Mouse (Mus musculus) forelimb bud, embryonic 11.5 days (tissue): ENCODE measurements around the gene Klhdc4.
A peak's percentile ranks its signal among the peaks of the same experiment; 100 is the strongest.

Experiments
- DNase-seq: peaks from one replicate; pipeline ENCODE4 v3.0.0-alpha.2; 2012; ENCODE audit warnings: low read depth, low spot score

Gene Klhdc4

GRCm38 (mm10) chr8:121809524-121810155 lies 19.7 kb downstream of the Klhdc4 start:
- no peak for DNase-seq

- no peak for DNase-seq
These were observed 21.3 kb downstream of the Klhdc4 start for GRCm38 (mm10) chr8:121808032-121808431.

- DNase-seq = no peak
These were observed 23.2 kb downstream of the Klhdc4 start for GRCm38 (mm10) chr8:121806126-121806525.

GRCm38 (mm10) chr8:121804829-121805228 lies 24.5 kb downstream of the Klhdc4 start:
- no peak for DNase-seq

- no peak for DNase-seq
These were observed 31.0 kb downstream of the Klhdc4 start for GRCm38 (mm10) chr8:121798401-121798800.

DNA sequence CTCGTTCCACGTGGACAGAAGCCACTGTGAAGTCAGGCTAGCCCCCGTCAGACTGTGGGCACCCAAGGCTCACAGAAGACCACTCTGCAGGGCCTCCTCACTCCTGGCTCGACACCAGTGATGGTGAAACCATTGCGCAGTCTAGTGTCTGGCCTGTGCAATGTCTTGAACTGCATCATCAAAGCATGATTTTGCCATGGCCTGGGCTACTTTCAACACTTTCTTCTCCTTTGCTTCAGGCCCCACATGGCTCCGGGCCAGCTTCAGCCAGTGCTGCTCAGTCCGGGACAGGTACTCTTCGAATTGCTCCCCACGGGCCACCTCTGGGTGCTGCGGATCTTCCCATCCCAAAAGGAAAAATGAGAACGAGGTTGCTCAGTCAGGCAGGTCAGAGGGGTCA lies 33.0 kb downstream of the Klhdc4 start:
- DNase-seq = no peak

- DNase-seq = no peak
These were observed 33.9 kb downstream of the Klhdc4 start for GRCm38 (mm10) chr8:121795461-121795860.

GRCm38 (mm10) chr8:121794151-121794550 lies 35.2 kb downstream of the Klhdc4 start:
- no peak for DNase-seq

DNA sequence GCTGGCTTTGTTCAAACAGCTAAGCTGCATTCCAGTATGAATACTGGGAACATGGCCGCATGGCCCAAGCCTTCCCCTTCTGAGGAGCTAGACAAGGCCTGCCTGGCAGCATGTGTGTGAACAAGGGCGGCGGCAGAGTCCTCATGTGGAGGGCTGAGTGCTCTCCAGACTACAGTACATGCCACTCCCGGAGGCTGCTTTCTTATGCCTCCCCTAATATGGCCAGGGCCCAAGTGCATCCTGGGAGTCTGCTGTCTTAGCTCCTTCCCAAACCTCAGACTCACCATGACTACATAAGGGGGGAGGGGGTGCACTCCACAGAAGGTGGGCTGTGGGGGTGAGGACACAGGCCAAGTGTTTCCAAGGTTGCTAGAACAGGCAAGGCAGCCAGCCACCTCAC lies 36.7 kb downstream of the Klhdc4 start:
- DNase-seq = no peak

GRCm38 (mm10) chr8:121792159-121792558 lies 37.2 kb downstream of the Klhdc4 start:
- no peak for DNase-seq

GRCm38 (mm10) chr8:121788786-121789185 lies 40.6 kb downstream of the Klhdc4 start:
- DNase-seq = no peak

DNA sequence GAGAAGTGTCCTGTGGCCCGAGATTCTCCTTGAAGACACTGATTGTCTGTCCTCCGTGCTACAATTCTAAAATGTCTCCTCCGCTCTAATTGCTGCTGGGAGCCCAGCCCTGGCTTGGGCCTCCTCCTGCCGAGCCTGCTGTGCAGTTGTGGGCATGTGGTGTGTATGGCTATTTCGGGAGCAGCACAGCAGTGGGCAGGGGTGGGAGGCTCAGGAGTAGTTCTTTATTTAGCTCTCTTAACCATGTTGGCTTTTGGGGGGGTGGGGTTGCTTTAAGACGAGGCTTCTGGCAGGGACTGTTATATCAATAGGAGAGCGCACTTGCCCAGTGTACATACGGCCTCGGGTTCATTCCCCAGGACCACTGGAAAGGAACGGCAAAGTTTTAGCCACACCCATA lies 42.8 kb downstream of the Klhdc4 start:
- DNase-seq = no peak

DNA sequence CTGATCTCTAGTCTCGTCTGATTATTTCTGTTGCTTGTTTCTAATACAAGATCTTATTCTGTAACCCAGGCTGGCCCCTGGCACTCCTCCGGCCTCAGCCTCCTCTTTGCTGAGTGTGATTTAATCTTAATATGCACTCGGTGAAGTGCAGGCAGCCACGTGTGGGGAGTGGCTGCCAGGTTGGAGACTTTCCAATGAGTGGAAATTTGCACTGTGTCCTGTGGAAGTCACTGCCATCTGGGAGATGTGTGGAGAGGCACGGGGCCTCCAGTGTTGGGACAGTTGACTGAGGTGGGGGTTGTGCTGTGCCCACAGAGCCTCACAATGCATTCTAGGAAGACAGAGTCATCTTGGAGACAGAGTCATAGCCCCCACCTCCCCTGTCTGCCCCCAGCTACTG lies 46.9 kb downstream of the Klhdc4 start:
- DNase-seq = no peak

- no peak for DNase-seq
These were observed 55.5 kb downstream of the Klhdc4 start for GRCm38 (mm10) chr8:121773876-121774275.

DNA sequence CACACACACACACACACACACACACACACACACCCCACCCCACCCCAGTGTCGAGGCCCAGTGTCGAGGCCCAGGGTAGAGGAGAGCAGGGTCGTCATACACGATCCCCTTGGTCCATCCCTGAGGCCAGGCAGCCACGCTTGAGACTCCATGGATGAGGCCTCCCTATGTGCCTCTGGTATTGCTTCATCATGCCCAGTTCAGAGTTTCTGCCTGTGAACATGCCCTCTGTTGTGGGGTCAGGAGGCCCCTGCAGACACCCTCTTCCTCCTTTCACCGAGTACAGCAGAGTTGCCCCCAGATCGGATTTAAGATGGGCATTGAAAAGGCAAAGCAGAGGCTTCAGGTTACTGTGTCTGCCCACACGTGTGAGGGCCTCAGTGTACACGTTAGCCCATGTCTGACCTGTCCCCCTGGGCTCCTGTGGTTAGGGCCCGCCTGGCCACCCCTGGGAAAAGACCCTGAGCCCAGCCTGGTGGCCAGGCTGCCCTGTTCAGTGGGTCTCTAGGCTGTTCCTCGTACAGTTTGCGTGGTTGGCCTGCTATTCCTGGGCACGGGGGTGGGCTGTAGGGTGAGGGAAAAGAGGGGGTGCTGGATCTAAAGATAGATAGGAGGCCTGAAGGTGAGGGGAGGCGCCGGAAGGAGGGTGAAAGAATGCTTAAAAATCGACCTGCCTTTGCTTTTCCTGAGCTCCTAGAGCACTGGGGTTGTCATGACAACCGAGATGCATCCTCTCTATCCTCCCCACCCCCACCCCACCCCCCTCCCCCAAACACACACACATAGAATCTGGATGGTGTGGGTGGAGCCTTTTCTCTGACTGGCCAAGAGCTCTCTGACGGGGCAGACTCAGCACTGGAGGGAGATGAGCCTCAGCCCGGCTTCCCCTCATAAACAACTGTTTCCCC lies 58.3 kb downstream of the Klhdc4 start:
- no peak for DNase-seq

GRCm38 (mm10) chr8:121769621-121770020 lies 59.7 kb downstream of the Klhdc4 start:
- DNase-seq = no peak

DNA sequence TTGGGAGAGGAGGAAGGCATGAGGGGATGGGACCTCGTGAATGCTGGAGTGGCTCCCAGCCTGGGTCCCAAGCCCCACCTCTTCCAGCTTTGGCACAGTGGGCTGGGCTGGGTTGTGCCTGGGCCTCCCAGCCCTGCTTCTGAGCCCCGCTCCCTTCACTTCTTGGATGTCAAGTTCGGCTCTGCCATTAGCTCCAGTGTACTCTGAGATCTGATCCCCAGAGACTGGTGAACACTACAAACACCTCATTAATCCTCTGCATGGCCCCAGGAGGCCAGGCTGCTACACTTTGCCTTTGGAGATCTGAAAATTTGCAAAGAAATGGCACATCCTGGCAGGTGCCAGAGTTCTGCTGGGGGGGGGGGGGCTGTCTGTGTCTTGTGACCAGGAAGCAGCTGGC lies 60.3 kb downstream of the Klhdc4 start:
- DNase-seq = peak; percentile 7

DNA sequence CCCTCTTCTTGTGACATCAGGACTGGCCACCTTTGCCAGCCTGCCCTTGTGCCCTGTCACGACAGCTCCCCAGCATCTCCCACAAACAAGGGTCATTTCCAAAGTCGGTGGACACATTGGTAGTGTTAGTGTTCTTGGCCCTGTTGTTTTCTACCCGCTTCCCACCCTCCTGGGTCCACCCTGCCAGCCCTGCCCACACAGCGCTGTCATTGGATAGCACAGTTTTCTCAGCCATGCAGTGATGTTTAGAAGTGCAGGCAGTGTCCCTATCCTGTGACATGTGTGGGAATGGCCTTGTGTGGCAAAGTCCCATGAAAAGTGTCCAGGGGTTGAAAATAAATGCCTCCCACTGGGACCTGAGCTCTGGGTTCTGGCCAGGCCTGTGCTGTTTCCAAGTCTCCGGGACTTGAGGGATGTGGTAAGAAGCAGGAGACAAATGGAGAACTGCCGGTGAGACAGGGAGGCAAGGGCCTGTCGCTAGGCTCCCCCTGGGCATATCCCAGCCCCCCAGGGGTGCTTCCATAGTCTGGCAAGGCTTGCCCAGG lies 63.7 kb downstream of the Klhdc4 start:
- DNase-seq = no peak

- no peak for DNase-seq
These were observed 65.7 kb downstream of the Klhdc4 start for GRCm38 (mm10) chr8:121763700-121764013.

DNA sequence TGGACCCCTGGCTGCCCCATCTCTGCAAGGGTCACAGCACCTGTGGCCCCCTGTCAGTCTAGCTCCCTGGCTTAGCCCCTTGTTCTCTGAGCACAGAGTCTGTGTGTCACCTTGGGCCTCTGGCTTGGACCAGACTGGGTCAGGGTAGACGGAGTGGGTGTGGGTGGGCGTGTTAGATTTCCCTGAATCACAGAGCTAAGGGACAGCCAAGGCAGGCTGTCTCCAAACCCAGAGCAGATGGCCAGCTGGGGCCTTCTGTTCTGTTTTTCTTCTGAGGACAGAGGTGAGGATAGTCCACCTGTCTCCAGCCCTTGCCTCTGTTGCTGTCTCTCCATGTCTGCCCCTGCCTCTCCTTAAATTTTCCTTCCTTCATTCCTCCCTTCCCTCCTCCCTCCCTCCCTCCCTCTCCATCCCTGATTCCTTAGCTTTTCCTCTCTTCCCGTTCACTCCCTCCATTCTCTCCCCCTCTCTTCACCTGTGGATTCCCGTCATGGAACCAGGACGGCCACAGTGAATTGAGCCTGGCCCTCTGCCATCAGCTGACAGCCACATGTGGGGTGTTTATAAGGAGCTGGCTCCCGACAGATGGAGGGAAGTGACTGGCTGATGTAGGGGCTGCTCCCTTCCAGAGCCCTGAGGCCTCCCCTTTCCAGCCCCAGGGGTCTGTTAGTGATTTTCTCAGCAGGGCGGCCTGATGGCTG lies 66.2 kb downstream of the Klhdc4 start:
- DNase-seq = peak; percentile 20

GRCm38 (mm10) chr8:121761480-121761879 lies 67.9 kb downstream of the Klhdc4 start:
- DNase-seq = peak; percentile 85

GRCm38 (mm10) chr8:121760484-121760883 lies 68.9 kb downstream of the Klhdc4 start:
- DNase-seq = no peak
